Mouse (Mus musculus) CH12.LX (cell line): ENCODE data around the gene Fuz. TPM values are rescaled to one million over a fixed set of nuclear protein-coding genes. Genes with fewer than 3 reads are reported as not detected.

Source experiments
- DNase-seq: peaks from one replicate; pipeline ENCODE4 v3.0.0-alpha.2; 2013; ENCODE audit errors: extremely low read depth
- H3K27ac ChIP-seq: 2 replicates; pipeline ENCODE4 v1.5.1; 2012; ENCODE audit warnings: low read depth, mild to moderate bottlenecking, control low read depth, moderate library complexity; ENCODE audit not compliant: insufficient read depth
- H3K27me3 ChIP-seq: replicated peaks from 2 replicates; pipeline ENCODE3; 2012; ENCODE audit warnings: inconsistent platforms
- H3K36me3 ChIP-seq, 2 experiments: replicated peaks in 1 of 2; 2 replicates each; pipeline versions ENCODE3 to v1.6.1; 2012; ENCODE audit warnings: inconsistent platforms in 1 of 2, low read length in 1 of 2, mild to moderate bottlenecking in 1 of 2, mixed read lengths in 1 of 2, moderate library complexity in 1 of 2; ENCODE audit not compliant: control insufficient read depth in 1 of 2, insufficient read depth in 1 of 2
- H3K4me1 ChIP-seq, 2 experiments: 2 replicates each; pipeline ENCODE4 v1.6.1; 2012; ENCODE audit warnings: inconsistent platforms in 1 of 2, moderate library complexity in 1 of 2; ENCODE audit not compliant: insufficient read depth in 2 of 2, control insufficient read depth in 1 of 2
- H3K4me2 ChIP-seq: 2 replicates; pipeline ENCODE4 v1.6.1; 2012; ENCODE audit warnings: low read depth, mild to moderate bottlenecking, control low read depth; ENCODE audit not compliant: poor library complexity, insufficient read depth, severe bottlenecking
- H3K4me3 ChIP-seq, 3 experiments: fragments of 150-350 bp in 1 of 3; sonication (generic) in 1 of 3; replicated peaks in 1 of 3; 2 replicates each; pipeline versions ENCODE3 to v1.5.1; 2011 to 2012; ENCODE audit warnings: low read depth in 2 of 3, low read length in 2 of 3, mild to moderate bottlenecking in 2 of 3, moderate library complexity in 2 of 3, control low read depth in 1 of 3, improper control_type of control experiment in 1 of 3, inconsistent platforms in 1 of 3, mixed read lengths in 1 of 3; ENCODE audit not compliant: poor library complexity in 1 of 3
- H3K79me2 ChIP-seq: replicated peaks from 2 replicates; pipeline ENCODE4 v1.6.1; 2012; ENCODE audit warnings: mild to moderate bottlenecking, moderate library complexity; ENCODE audit not compliant: control insufficient read depth, poor library complexity, insufficient read depth, severe bottlenecking; ENCODE audit errors: extremely low read depth
- H3K9ac ChIP-seq: 2 replicates; pipeline ENCODE4 v1.6.1; 2012; ENCODE audit warnings: low read depth, mild to moderate bottlenecking, control low read depth, moderate library complexity; ENCODE audit not compliant: insufficient read depth
- H3K9me3 ChIP-seq: replicated peaks from 2 replicates; pipeline ENCODE3; 2012; ENCODE audit warnings: low read length, inconsistent platforms, mixed read lengths
- GABPA ChIP-seq: IDR thresholded peaks from 2 replicates; pipeline ENCODE4 v1.6.1; 2012; ENCODE audit warnings: low read depth, low read length, improper control_type of control experiment, inconsistent platforms; ENCODE audit not compliant: insufficient replicate concordance
- IRF4 ChIP-seq: IDR thresholded peaks from 2 replicates; pipeline ENCODE4 v1.6.1; 2014; ENCODE audit warnings: low read depth, mild to moderate bottlenecking, inconsistent platforms, low read length, improper control_type of control experiment
- MAFK ChIP-seq: IDR thresholded peaks from 2 replicates; pipeline ENCODE4 v1.6.1; 2011; ENCODE audit warnings: low read length, improper control_type of control experiment; ENCODE audit not compliant: insufficient replicate concordance
- MAX ChIP-seq: IDR thresholded peaks from 2 replicates; pipeline ENCODE4 v1.6.1; 2011; ENCODE audit warnings: low read length, improper control_type of control experiment
- MAZ ChIP-seq: IDR thresholded peaks from 2 replicates; pipeline ENCODE4 v1.6.1; 2012; ENCODE audit warnings: low read depth, mild to moderate bottlenecking, inconsistent platforms, low read length, improper control_type of control experiment, moderate library complexity
- MYC ChIP-seq: IDR thresholded peaks from 2 replicates; pipeline ENCODE4 v1.6.1; 2011; ENCODE audit warnings: low read depth, mild to moderate bottlenecking, improper control_type of control experiment, low read length
- NRF1 ChIP-seq: IDR thresholded peaks from 2 replicates; pipeline ENCODE4 v1.6.1; 2014; ENCODE audit warnings: low read depth, mild to moderate bottlenecking, inconsistent platforms, low read length, improper control_type of control experiment, moderate library complexity
- POLR2AphosphoS2 ChIP-seq: IDR thresholded peaks from 2 replicates; pipeline ENCODE4 v1.6.1; 2011; ENCODE audit warnings: low read depth, low read length, improper control_type of control experiment
- USF1 ChIP-seq: IDR thresholded peaks from 2 replicates; pipeline ENCODE4 v1.6.1; 2014; ENCODE audit warnings: low read depth, mild to moderate bottlenecking, inconsistent platforms, low read length, improper control_type of control experiment
- USF2 ChIP-seq: conservative IDR thresholded peaks from 2 replicates; pipeline ENCODE4 v1.6.1; 2011; ENCODE audit warnings: low read depth, low read length, improper control_type of control experiment
- ZC3H11A ChIP-seq: IDR thresholded peaks from 2 replicates; pipeline ENCODE4 v1.6.1; 2012; ENCODE audit warnings: low read depth, mild to moderate bottlenecking, inconsistent platforms, low read length, improper control_type of control experiment
- ZNF384 ChIP-seq: IDR thresholded peaks from 2 replicates; pipeline ENCODE4 v1.6.1; 2012; ENCODE audit warnings: low read depth, low read length, improper control_type of control experiment, inconsistent platforms
- dilution Hi-C: fragments of 300-500 bp; cut with MboI; formaldehyde crosslinking; loops from 2 replicates; pipeline ENCODE4 v1.14.3; 2020; ENCODE audit warnings: low sequenced_read_pairs; ENCODE audit not compliant: extremely low pct_unique_long_range_greater_than_20kb, extremely low pct_ligation_motif_present
- in situ Hi-C: fragments of 300-500 bp; cut with MboI; formaldehyde crosslinking; loops from 3 replicates; pipeline ENCODE4 v1.14.3; 2019; ENCODE audit warnings: low sequenced_read_pairs, low pct_ligation_motif_present, low pct_unique_long_range_greater_than_20kb, mixed read lengths
- polyA plus RNA-seq: library from polyadenylated mRNA; unstranded; fragments of >175 nt; gene quantifications from 2 replicates; pipeline ENCODE4 v1.2.1, GENCODE M21; 2012; ENCODE audit warnings: low read depth; ENCODE audit not compliant: insufficient read length
- total RNA-seq, 2 experiments: library from RNA; depleted of rRNA; stranded (reverse); fragments of 300-350 nt in 1 of 2; fragments of >200 nt in 1 of 2; gene quantifications; 2 replicates each; pipeline ENCODE4 v1.2.3; 2012 to 2014

Gene Fuz
- total and polyA plus RNA-seq, 3 experiments = 16.7 to 17.1 (median 16.9) TPM

GRCm38 (mm10) chr7:44852259-44853027 lies 43.4 kb upstream of the Fuz start:
- H3K27me3 ChIP-seq = no peaks in the 10 kb centered on the region
- peaks cover 8 to 27% of the 10 kb centered on the region in 2 experiments for H3K36me3 ChIP-seq
- in situ Hi-C loops = loop anchor here (10.0 kb wide), 1 partner anchor 102 kb away; no protein-coding TSS in a partner anchor
- no peak overlapping the region for H3K4me2 ChIP-seq
- H3K27ac ChIP-seq = no peak overlapping the region
- H3K4me3 ChIP-seq = no peak overlapping the region
- H3K9me3 ChIP-seq = no peaks in the 10 kb centered on the region
- no peak for DNase-seq
- dilution Hi-C loops = no loop called here
- peaks cover 18 to 51% of the 10 kb centered on the region in 2 experiments for H3K4me1 ChIP-seq
- H3K79me2 ChIP-seq = peaks cover 28% of the 10 kb centered on the region
- H3K9ac ChIP-seq = no peak overlapping the region
- no peak for TF ChIP-seq NRF1
- no peak for TF ChIP-seq MYC
- no peak for TF ChIP-seq MAFK

- peaks cover 8 to 24% of the 10 kb centered on the region in 2 experiments for H3K36me3 ChIP-seq
- no peak overlapping the region for H3K27ac ChIP-seq
- no peak overlapping the region for H3K4me3 ChIP-seq
- no peak for TF ChIP-seq MAZ
- no peak for TF ChIP-seq MAFK
- TF ChIP-seq POLR2AphosphoS2 = peak; percentile 21; the same call in 1 of the 2 replicates
- TF ChIP-seq ZC3H11A = no peak
- TF ChIP-seq GABPA = no peak
- no peak overlapping the region for H3K4me2 ChIP-seq
- peaks cover 23% of the 10 kb centered on the region for H3K79me2 ChIP-seq
- DNase-seq = no peak
- H3K9me3 ChIP-seq = no peaks in the 10 kb centered on the region
- peaks cover 18 to 50% of the 10 kb centered on the region in 2 experiments for H3K4me1 ChIP-seq
- dilution Hi-C loops (no loop called here), in situ Hi-C loops (loop anchor here (10.0 kb wide), 1 partner anchor 102 kb away; no protein-coding TSS in a partner anchor)
- no peak overlapping the region for H3K9ac ChIP-seq
- no peaks in the 10 kb centered on the region for H3K27me3 ChIP-seq
These were observed 42.8 kb upstream of the Fuz start for GRCm38 (mm10) chr7:44853065-44853464.

DNA sequence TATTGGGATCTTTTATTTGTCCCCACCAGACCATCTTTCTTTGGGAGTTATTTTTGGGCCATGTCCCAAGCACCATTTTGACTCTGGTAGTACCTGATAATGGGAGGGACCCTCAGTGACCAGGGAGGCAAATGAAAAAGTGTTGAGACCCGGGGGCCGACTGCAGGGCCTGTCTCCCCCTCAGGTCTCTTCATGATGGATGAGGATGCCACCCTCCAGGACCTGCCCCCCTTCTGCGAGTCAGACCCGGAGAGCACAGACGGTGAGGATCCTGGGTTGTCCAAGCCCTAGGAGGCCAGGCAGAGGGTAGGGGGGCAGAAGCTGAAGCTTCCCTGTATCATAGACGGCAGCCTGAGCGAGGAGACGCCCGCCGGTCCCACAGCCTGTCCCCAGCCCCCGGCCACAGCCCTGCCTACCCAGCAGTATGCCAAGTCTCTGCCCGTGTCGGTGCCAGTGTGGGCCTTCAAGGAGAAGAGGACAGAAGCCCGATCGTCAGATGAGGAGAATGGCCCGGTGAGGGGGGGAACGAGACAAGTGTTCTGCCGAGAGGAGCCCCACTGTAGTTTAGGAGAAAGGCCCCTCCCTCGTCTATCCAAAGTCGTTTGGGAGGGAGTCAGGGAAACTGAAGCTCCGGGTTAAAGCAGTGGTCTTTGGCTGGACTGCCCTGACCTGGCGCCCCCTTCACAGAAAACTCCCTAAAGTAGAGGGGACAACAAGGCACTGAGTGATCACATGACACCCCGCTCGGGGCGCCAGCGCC lies 42.1 kb upstream of the Fuz start:
- no peak for DNase-seq
- H3K9me3 ChIP-seq = no peaks in the 10 kb centered on the region
- peak overlapping the region; percentile 48 for H3K4me2 ChIP-seq
- H3K36me3 ChIP-seq = peaks cover 8 to 27% of the 10 kb centered on the region in 2 experiments
- H3K9ac ChIP-seq = peak overlapping the region; percentile 72
- no peaks in the 10 kb centered on the region for H3K27me3 ChIP-seq
- TF ChIP-seq ZNF384 (no peak), IRF4 (no peak), USF2 (peak; percentile 55), USF1 (peak; percentile 65), MAX (no peak)
- TF ChIP-seq, all 38 proteins: peak for 2
- Histone ChIP-seq H3K4me1 (peaks cover 18 to 57% of the 10 kb centered on the region in 2 experiments), H3K4me3 (peak overlapping the region; percentile 66 to 72 (median 67)), H3K79me2 (peaks cover 21% of the 10 kb centered on the region), H3K27ac (peak overlapping the region; percentile 91)
- in situ Hi-C loops = loop anchor here (10.0 kb wide), 1 partner anchor 101 kb away; no protein-coding TSS in a partner anchor
- dilution Hi-C loops = no loop called here
